In genomic region chr8:95392604-95393003, GRCm38 (mm10) we compare ENCODE assay signal across 9 mouse cellular contexts. TPM values are rescaled to one million over a fixed set of nuclear protein-coding genes. Genes with fewer than 3 reads are reported as not detected.
DNase-seq lines count a peak whose midpoint lies in the region; ATAC-seq lines count a peak whose summit lies in the region.
"Had no signal": no experiment of that assay in that cellular context is flagged by ENCODE, and none has a peak within 500 bp of the region (broad histone marks: within the 10 kb centered on the region; RNA-seq: fewer than 3 reads in every experiment).

No protein-coding gene starts in this region.

- H3K4me1 ChIP-seq in midbrain, embryonic 11.5 days (ENCODE audit: control insufficient read depth, insufficient read depth, low read length), result peaks cover 7% of the 10 kb centered on the region; the same call in 1 of the 2 replicates
- H3K4me1 ChIP-seq in midbrain, embryonic 14.5 days (ENCODE audit: control insufficient read depth, insufficient read depth, low read length), result no peaks in the 10 kb centered on the region; the same call in 1 of the 2 replicates
- peaks cover 40% of the 10 kb centered on the region for H3K4me1 ChIP-seq in heart, embryonic 15.5 days (replicated peaks)
- H3K4me1 ChIP-seq in kidney, embryonic 16.5 days (ENCODE audit: insufficient read depth, low read length), result peaks cover 19% of the 10 kb centered on the region
- H3K4me1 ChIP-seq in stomach, embryonic 16.5 days (ENCODE audit: control insufficient read depth, insufficient read depth, low read length), result peaks cover 6% of the 10 kb centered on the region

- H3K4me2 ChIP-seq in midbrain, embryonic 11.5 days, result no peak overlapping the region
- no peak overlapping the region for H3K4me2 ChIP-seq in midbrain, embryonic 14.5 days (ENCODE audit: low read length)
- no peak overlapping the region for H3K4me2 ChIP-seq in heart, embryonic 15.5 days
- H3K4me2 ChIP-seq in kidney, embryonic 16.5 days (replicated peaks; ENCODE audit: low read depth, low read length), result no peak overlapping the region
- no peak overlapping the region for H3K4me2 ChIP-seq in stomach, embryonic 16.5 days (ENCODE audit: low read depth, low read length)
- H3K4me2 ChIP-seq: neural tube, embryonic 12.5 days had no signal

- H3K27me3 ChIP-seq in midbrain, embryonic 11.5 days (ENCODE audit: control insufficient read depth, insufficient read depth, low read length), result no peaks in the 10 kb centered on the region
- no peaks in the 10 kb centered on the region for H3K27me3 ChIP-seq in midbrain, embryonic 14.5 days (ENCODE audit: control insufficient read depth, insufficient read depth, low read length)
- no peaks in the 10 kb centered on the region for H3K27me3 ChIP-seq in heart, embryonic 15.5 days
- no peaks in the 10 kb centered on the region for H3K27me3 ChIP-seq in kidney, embryonic 16.5 days (ENCODE audit: insufficient read depth, low read length)
- H3K27me3 ChIP-seq in stomach, embryonic 16.5 days (ENCODE audit: control insufficient read depth, insufficient read depth, low read length), result no peaks in the 10 kb centered on the region
- H3K27me3 ChIP-seq: neural tube, embryonic 12.5 days; Patski had no signal

- no peak for ATAC-seq in midbrain, embryonic 11.5 days (ENCODE audit: low FRiP score)
- ATAC-seq in midbrain, embryonic 14.5 days (ENCODE audit: low FRiP score, low TSS enrichment), result no peak
- ATAC-seq in heart, embryonic 15.5 days (replicated peaks; ENCODE audit: insufficient number of reproducible peaks, insufficient read depth, low FRiP score, low read depth), result peak; percentile 69
- no peak for ATAC-seq in kidney, embryonic 16.5 days (ENCODE audit: low FRiP score, low TSS enrichment)
- no peak; the same call in 1 of the 2 replicates for ATAC-seq in stomach, embryonic 16.5 days (ENCODE audit: insufficient read depth, low FRiP score)
- ATAC-seq in frontal cortex, adult (ENCODE audit: low TSS enrichment), result no peak
- ATAC-seq: Patski had no signal

- no peak overlapping the region for H3K9ac ChIP-seq in midbrain, embryonic 11.5 days (ENCODE audit: low read length)
- H3K9ac ChIP-seq in midbrain, embryonic 14.5 days (replicated peaks; ENCODE audit: low read length), result no peak overlapping the region
- no peak overlapping the region for H3K9ac ChIP-seq in heart, embryonic 15.5 days
- no peak overlapping the region for H3K9ac ChIP-seq in kidney, embryonic 16.5 days (replicated peaks; ENCODE audit: low read length)
- no peak overlapping the region for H3K9ac ChIP-seq in stomach, embryonic 16.5 days (ENCODE audit: low read length)
- H3K9ac ChIP-seq: neural tube, embryonic 12.5 days had no signal

- no peaks in the 10 kb centered on the region for H3K36me3 ChIP-seq in midbrain, embryonic 11.5 days (ENCODE audit: control insufficient read depth, insufficient read depth, low read length)
- no peaks in the 10 kb centered on the region for H3K36me3 ChIP-seq in midbrain, embryonic 14.5 days (ENCODE audit: control insufficient read depth, insufficient read depth, low read length)
- no peaks in the 10 kb centered on the region for H3K36me3 ChIP-seq in heart, embryonic 15.5 days
- H3K36me3 ChIP-seq in kidney, embryonic 16.5 days (ENCODE audit: insufficient read depth, low read length), result no peaks in the 10 kb centered on the region
- no peaks in the 10 kb centered on the region for H3K36me3 ChIP-seq in stomach, embryonic 16.5 days (ENCODE audit: control insufficient read depth, insufficient read depth, low read length)
- H3K36me3 ChIP-seq: neural tube, embryonic 12.5 days had no signal

- 78% methylated on average over 5 of the region's 5 CpGs for WGBS in midbrain, embryonic 11.5 days
- 76% methylated on average over 5 of the region's 5 CpGs for WGBS in midbrain, embryonic 14.5 days
- 61% methylated on average over 5 of the region's 5 CpGs for WGBS in heart, embryonic 15.5 days
- WGBS in kidney, embryonic 16.5 days, result 75% methylated on average over 5 of the region's 5 CpGs
- 68% methylated on average over 5 of the region's 5 CpGs for WGBS in stomach, embryonic 16.5 days

- H3K27ac ChIP-seq in midbrain, embryonic 11.5 days (ENCODE audit: low read depth, low read length), result no peak overlapping the region
- no peak overlapping the region for H3K27ac ChIP-seq in midbrain, embryonic 14.5 days (replicated peaks; ENCODE audit: low read depth, low read length)
- H3K27ac ChIP-seq in heart, embryonic 15.5 days, result peak overlapping the region; percentile 61
- H3K27ac ChIP-seq in kidney, embryonic 16.5 days (ENCODE audit: low read length), result peak overlapping the region; percentile 74
- peak overlapping the region; percentile 41; the same call in 1 of the 2 replicates for H3K27ac ChIP-seq in stomach, embryonic 16.5 days (ENCODE audit: low read length)
- H3K27ac ChIP-seq: neural tube, embryonic 12.5 days had no signal

- DNase-seq in midbrain, embryonic 11.5 days (ENCODE audit: low spot score, missing footprints), result peak; percentile 56
- DNase-seq in midbrain, embryonic 14.5 days, result no peak
- DNase-seq in thymus, postnatal 25 days, result no peak

- no peaks in the 10 kb centered on the region for H3K9me3 ChIP-seq in midbrain, embryonic 11.5 days (ENCODE audit: control insufficient read depth, low read length)
- no peaks in the 10 kb centered on the region for H3K9me3 ChIP-seq in midbrain, embryonic 14.5 days (ENCODE audit: control insufficient read depth, low read length)
- no peaks in the 10 kb centered on the region for H3K9me3 ChIP-seq in heart, embryonic 15.5 days (replicated peaks)
- H3K9me3 ChIP-seq in kidney, embryonic 16.5 days (ENCODE audit: low read length), result no peaks in the 10 kb centered on the region
- no peaks in the 10 kb centered on the region for H3K9me3 ChIP-seq in stomach, embryonic 16.5 days (replicated peaks; ENCODE audit: control insufficient read depth, low read length)
- H3K9me3 ChIP-seq: neural tube, embryonic 12.5 days had no signal

- H3K4me3 ChIP-seq in midbrain, embryonic 11.5 days (ENCODE audit: low read depth, low read length), result no peak overlapping the region
- no peak overlapping the region for H3K4me3 ChIP-seq in midbrain, embryonic 14.5 days (replicated peaks; ENCODE audit: low read depth, low read length)
- H3K4me3 ChIP-seq in heart, embryonic 15.5 days, result no peak overlapping the region
- H3K4me3 ChIP-seq in kidney, embryonic 16.5 days (ENCODE audit: low read length), result no peak overlapping the region
- no peak overlapping the region for H3K4me3 ChIP-seq in stomach, embryonic 16.5 days (replicated peaks; ENCODE audit: low read length)
- H3K4me3 ChIP-seq: neural tube, embryonic 12.5 days had no signal

RNA-seq across cellular contexts. Expression of gene Mmp15, which starts 40.5 kb away (rescaled TPM):
- polyA plus RNA-seq in midbrain, embryonic 11.5 days (2014; fragmentation: Nextera tagmentation; extraction: Ambion mirVana), result 11.7 and 13.5 TPM in 2 replicates
- 17.8 and 19.1 TPM in 2 replicates for polyA plus RNA-seq in midbrain, embryonic 14.5 days (2014; fragmentation: Nextera tagmentation; extraction: Ambion mirVana)
- 35.2 and 42.8 TPM in 2 replicates for polyA plus RNA-seq in heart, embryonic 15.5 days (2015; fragmentation: Nextera tagmentation; extraction: Ambion mirVana)
- 8.9 and 9.4 TPM in 2 replicates for polyA plus RNA-seq in kidney, embryonic 16.5 days (2015; fragmentation: Nextera tagmentation; extraction: Ambion mirVana)
- 13.4 and 15.3 TPM in 2 replicates for polyA plus RNA-seq in stomach, embryonic 16.5 days (2015; fragmentation: Nextera tagmentation; extraction: Ambion mirVana)

RNA-seq across cellular contexts. Expression of gene Cfap20, which starts 42.1 kb away (rescaled TPM):
- 139 and 142 TPM in 2 replicates for polyA plus RNA-seq in midbrain, embryonic 11.5 days (2014; fragmentation: Nextera tagmentation; extraction: Ambion mirVana)
- polyA plus RNA-seq in midbrain, embryonic 14.5 days (2014; fragmentation: Nextera tagmentation; extraction: Ambion mirVana), result 133 TPM in 2 replicates
- 146 and 147 TPM in 2 replicates for polyA plus RNA-seq in heart, embryonic 15.5 days (2015; fragmentation: Nextera tagmentation; extraction: Ambion mirVana)
- 145 and 147 TPM in 2 replicates for polyA plus RNA-seq in kidney, embryonic 16.5 days (2015; fragmentation: Nextera tagmentation; extraction: Ambion mirVana)
- polyA plus RNA-seq in stomach, embryonic 16.5 days (2015; fragmentation: Nextera tagmentation; extraction: Ambion mirVana), result 123 and 134 TPM in 2 replicates

Comparison
In these comparisons a context has a peak if more than half of its experiments do, and no peak if none do; other contexts are left out.
1. H3K27ac ChIP-seq: peak in heart, embryonic 15.5 days (single experiment), kidney, embryonic 16.5 days (single experiment) and stomach, embryonic 16.5 days (single experiment); none in midbrain, embryonic 11.5 days (single experiment) and midbrain, embryonic 14.5 days (single experiment).